Mouse (Mus musculus) brain, adult 2 months (tissue): ENCODE measurements around the gene Lce3e.
A peak's percentile ranks its signal among the peaks of the same experiment; 100 is the strongest.

Experiments used
- DNase-seq: peaks from one replicate; pipeline ENCODE4 v3.0.0; 2011; ENCODE audit warnings: low read depth, low spot score

The Lce3e gene

GRCm38 (mm10) chr3:92966761-92967160, at the start of gene Lce3e:
Gene Lce3e (plus strand): TSS chr3:92967061.
- no peak for DNase-seq

DNA sequence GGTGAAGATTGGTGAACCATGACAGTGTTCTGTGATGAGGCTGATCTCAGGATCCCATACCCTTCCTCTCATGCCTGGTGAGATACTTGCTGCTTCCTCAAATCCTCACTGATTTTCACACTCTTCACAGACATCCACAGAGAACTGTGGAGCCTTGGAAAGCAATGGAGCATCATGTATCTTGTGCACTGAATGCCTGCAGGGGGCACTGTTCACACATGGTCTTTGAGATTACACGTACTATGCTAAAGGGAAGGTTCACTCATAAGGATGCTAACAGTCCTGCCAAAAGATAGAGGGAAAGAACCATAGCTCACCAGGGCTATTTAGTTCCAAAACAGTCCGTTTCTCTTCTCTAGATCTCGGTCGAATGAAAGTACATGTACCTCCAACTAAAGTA, 46.5 kb upstream of the Lce3e start:
- DNase-seq = peak; percentile 61

DNA sequence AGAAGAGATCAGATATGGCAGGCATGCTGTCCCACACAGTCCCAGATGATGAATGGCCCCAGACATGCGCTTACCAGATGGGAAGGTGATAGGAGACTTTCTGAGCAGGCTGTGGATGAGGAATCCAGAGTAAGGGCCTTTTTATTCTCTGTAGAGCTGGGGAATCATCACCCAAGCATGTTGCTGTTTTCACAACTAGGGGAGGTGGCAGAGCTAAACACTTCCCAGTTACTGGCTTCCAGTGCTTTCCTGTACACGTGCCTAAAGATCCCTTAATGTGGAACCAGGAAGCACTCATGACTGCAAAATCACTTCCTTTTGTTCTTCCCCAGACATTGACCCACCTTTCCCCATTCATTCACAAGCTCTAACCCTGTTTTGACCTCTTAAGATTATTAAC, 40.7 kb upstream of the Lce3e start, which contains the start of gene Lce3a:
TSS of gene Lce3a (minus strand) at position 101 of the 400 bp plus-strand sequence.
- DNase-seq = no peak

GRCm38 (mm10) chr3:92932679-92933078, 34.2 kb upstream of the Lce3e start, which contains the start of gene Lce3b:
Gene Lce3b (plus strand): TSS chr3:92932979.
- DNase-seq = no peak

- DNase-seq = no peak
These were observed 22.7 kb upstream of the Lce3e start, which contains the start of gene Lce3c for GRCm38 (mm10) chr3:92944186-92944585. Gene Lce3c (plus strand): TSS chr3:92944486.

- DNase-seq = no peak
These were observed 9.8 kb upstream of the Lce3e start, which contains the start of gene Lce3d for GRCm38 (mm10) chr3:92957090-92957489. Gene Lce3d (plus strand): TSS chr3:92957390.

DNA sequence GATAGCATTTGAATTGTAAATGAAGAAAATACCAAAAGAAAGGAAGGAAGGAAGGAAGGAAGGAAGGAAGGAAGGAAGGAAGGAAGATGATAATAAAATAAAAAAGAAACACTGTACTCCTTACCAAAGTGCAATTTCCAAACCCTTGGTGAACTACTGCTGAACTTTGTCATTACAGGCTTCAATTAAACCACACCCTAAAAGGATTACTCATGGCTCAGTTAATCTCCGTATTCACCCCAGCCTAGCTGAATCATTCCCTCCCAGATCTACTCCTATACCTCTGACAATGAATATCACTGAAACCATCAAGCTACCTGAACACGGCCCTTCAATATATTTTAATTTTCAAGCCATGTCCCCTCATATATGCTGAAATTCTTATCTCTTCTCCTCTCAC, 11.6 kb downstream of the Lce3e start:
- peak; percentile 13 for DNase-seq

- peak; percentile 15 for DNase-seq
These were observed 25.1 kb downstream of the Lce3e start, which contains the start of gene Lce3f for GRCm38 (mm10) chr3:92991926-92992325. Gene Lce3f (plus strand): TSS chr3:92992226.

DNA sequence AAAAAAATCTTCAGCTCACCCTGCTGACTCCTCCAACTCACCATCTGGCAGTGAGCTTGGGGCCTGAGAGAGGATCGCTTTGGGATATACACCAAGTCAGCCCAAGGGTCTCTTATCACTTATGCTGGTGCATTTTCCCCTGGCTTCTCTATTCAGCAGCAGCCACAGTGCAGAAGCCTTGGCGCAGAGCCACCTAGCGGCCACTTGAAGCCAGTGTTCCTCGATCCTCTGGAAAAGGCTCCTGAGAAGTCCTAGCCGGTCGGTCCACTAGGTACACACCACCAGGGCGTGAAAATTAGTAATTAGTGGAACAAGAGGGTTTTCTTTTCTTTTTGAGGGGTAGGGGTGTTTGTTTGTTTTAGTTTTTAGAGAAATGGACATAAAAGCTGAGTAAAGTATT, 31.8 kb downstream of the Lce3e start:
- peak; percentile 81 for DNase-seq

DNA sequence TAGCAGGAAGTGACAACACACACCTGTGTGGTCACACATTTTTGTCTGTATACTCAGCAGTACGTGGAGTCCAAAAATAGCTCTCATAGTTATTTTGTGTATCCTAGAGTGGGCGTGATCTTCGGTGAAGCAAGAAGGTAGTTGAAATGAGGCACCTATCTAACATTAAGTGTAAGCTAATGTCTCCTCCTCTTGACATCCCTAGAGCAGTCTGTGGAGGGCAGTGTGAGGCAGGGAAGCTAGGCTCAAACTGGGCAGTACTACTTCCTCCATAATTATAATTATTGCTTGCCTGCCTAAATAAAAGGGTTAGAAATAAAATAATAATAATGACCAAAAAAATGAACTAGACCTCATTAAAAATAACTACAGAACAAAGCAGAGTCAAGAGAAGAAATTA, 33.8 kb downstream of the Lce3e start:
- no peak for DNase-seq

DNA sequence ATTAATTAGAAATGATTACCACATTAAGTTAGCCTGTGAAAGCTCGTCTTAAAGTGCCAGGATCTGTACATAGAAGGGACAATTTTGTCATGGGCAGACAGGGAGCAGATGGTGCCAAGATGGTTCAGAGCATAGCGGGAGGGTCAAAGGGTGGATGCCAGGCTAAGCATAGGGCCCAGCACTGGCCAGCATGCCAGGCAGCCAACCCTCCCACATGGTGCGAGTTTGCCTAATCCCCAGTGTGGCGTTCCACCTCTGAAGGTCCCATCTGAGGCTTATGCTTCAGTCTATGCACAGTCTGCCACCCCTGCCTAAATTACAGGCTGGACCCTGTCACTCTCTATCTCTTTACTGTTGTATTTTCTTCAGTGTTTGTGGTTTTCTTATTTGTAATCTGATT, 36.0 kb downstream of the Lce3e start:
- DNase-seq = no peak

DNA sequence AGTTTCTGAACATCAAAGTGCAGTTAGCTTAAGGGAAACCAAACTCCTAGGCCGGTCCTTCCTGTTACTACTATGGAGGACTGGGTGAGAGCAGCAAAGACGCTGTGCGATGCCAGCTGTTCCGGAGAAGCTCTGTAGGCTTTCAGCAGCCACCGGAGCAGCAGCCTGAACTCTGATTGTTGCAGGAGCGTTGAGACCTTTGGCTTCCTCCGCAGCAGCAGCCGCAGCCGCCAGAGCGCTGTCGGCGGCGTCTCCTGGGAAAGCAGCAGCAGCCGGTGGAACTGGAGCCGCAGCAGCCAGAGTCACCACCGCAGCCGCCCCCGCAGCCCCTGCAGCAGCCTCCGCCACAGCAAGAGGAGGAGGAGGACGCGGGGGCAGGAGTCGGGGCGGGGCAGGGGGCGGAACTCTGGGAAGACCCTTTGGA, 47.5 kb downstream of the Lce3e start:
- DNase-seq = peak; percentile 68

DNA sequence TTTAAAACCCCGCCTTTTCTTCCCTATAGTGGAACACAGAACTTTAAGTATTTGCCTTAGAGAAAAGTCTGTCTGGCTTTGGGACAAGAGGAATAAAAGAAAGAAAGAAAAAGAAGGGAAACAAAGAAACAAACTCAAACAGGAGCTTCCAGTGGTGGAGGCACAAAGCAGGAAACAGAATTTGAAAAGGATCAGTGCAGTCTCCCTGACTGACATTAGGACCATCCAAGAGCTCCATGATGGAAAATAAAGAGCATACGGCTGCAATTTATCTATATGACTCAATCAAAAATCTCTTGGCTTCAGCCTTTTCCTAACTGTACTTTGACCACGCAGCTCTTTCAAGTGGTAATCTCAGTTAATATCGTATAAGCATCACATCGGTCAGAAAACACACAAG, 48.0 kb downstream of the Lce3e start:
- DNase-seq = no peak

- no peak for DNase-seq
These were observed 48.7 kb downstream of the Lce3e start, which contains the start of gene Crct1 for GRCm38 (mm10) chr3:93015460-93016104. Gene Crct1 (minus strand): TSS chr3:93015687.
